Mouse (Mus musculus): ENCODE results near the gene Krt35. TPM values are rescaled to one million over a fixed set of nuclear protein-coding genes. Genes with fewer than 3 reads are reported as not detected.

Gene Krt35
- total RNA-seq (2014; rRNA removed) (not detected in 2 replicates), polyA plus RNA-seq (2012; rRNA removed) (not detected in 2 replicates)

GRCm38 (mm10) chr11:100096141-100096540 is at the start of gene Krt35:
Gene Krt35, minus strand, starts transcription at chr11:100096241.
- no peak for DNase-seq (ENCODE audit: extremely low read depth, low read depth, low spot score)
- no peak within 1 kb of the TSS for H3K4me3 ChIP-seq (ENCODE audit: insufficient read depth, low read depth, low read length)
- no peak within 1 kb of the TSS for H3K27ac ChIP-seq (replicated peaks; ENCODE audit: insufficient read depth, low read depth, low read length)
- no peak within 1 kb of the TSS for H3K9ac ChIP-seq (ENCODE audit: low read depth, low read length)
- no peaks in the 10 kb centered on the region for H3K4me1 ChIP-seq (ENCODE audit: control insufficient read depth, insufficient read depth, low read length)
- 89% methylated on average over 9 of the region's 9 CpGs for WGBS
- no peaks in the 10 kb centered on the region for H3K36me3 ChIP-seq (ENCODE audit: control insufficient read depth, insufficient read depth, low read length)
- no peaks in the 10 kb centered on the region for H3K27me3 ChIP-seq (ENCODE audit: control insufficient read depth, insufficient read depth, low read length)
- H3K79me2 ChIP-seq (ENCODE audit: control insufficient read depth, insufficient read depth, low read length), result no peaks in the 10 kb centered on the region
- TF ChIP-seq POLR2A (IDR thresholded peaks at IDR 0.05; ENCODE audit: extremely low read depth, insufficient read depth, low read length) (no peak), CTCF (IDR thresholded peaks at IDR 0.05; ENCODE audit: low read depth, low read length) (no peak)

- no peaks in the 10 kb centered on the region for H3K36me3 ChIP-seq (ENCODE audit: control insufficient read depth, insufficient read depth, low read length)
- no peak for DNase-seq (ENCODE audit: extremely low read depth, low read depth, low spot score)
- TF ChIP-seq POLR2A (IDR thresholded peaks at IDR 0.05; ENCODE audit: extremely low read depth, insufficient read depth, low read length) (no peak), CTCF (IDR thresholded peaks at IDR 0.05; ENCODE audit: low read depth, low read length) (no peak)
- peaks cover 8% of the 10 kb centered on the region for H3K27me3 ChIP-seq (ENCODE audit: control insufficient read depth, insufficient read depth, low read length)
- H3K79me2 ChIP-seq (ENCODE audit: control insufficient read depth, insufficient read depth, low read length), result no peaks in the 10 kb centered on the region
- no peaks in the 10 kb centered on the region for H3K4me1 ChIP-seq (ENCODE audit: control insufficient read depth, insufficient read depth, low read length)
- 4% methylated on average over 20 of the region's 20 CpGs for WGBS
- no peak overlapping the region; the same call in 1 of the 2 replicates for H3K27ac ChIP-seq (replicated peaks; ENCODE audit: insufficient read depth, low read depth, low read length)
- peak overlapping the region; percentile 51; the same call in 1 of the 2 replicates for H3K4me3 ChIP-seq (ENCODE audit: insufficient read depth, low read depth, low read length)
- no peak overlapping the region for H3K9ac ChIP-seq (ENCODE audit: low read depth, low read length)
Measured at GRCm38 (mm10) chr11:100145104-100145503, 49.1 kb upstream of the Krt35 start.

GRCm38 (mm10) chr11:100140966-100141365 is 44.9 kb upstream of the Krt35 start:
- Histone ChIP-seq H3K36me3 (ENCODE audit: control insufficient read depth, insufficient read depth, low read length) (no peaks in the 10 kb centered on the region), H3K27ac (replicated peaks; ENCODE audit: insufficient read depth, low read depth, low read length) (no peak overlapping the region), H3K9ac (ENCODE audit: low read depth, low read length) (no peak overlapping the region), H3K79me2 (ENCODE audit: control insufficient read depth, insufficient read depth, low read length) (no peaks in the 10 kb centered on the region), H3K27me3 (ENCODE audit: control insufficient read depth, insufficient read depth, low read length) (peaks cover 8% of the 10 kb centered on the region), H3K4me3 (ENCODE audit: insufficient read depth, low read depth, low read length) (no peak overlapping the region), H3K4me1 (ENCODE audit: control insufficient read depth, insufficient read depth, low read length) (no peaks in the 10 kb centered on the region)
- WGBS, result 83% methylated on average over 21 of the region's 21 CpGs
- TF ChIP-seq CTCF (IDR thresholded peaks at IDR 0.05; ENCODE audit: low read depth, low read length) (no peak), POLR2A (IDR thresholded peaks at IDR 0.05; ENCODE audit: extremely low read depth, insufficient read depth, low read length) (no peak)
- DNase-seq (ENCODE audit: extremely low read depth, low read depth, low spot score), result no peak

- H3K4me3 ChIP-seq (ENCODE audit: insufficient read depth, low read depth, low read length), result no peak overlapping the region
- WGBS, result 82% methylated on average over 2 of the region's 2 CpGs
- no peaks in the 10 kb centered on the region for H3K36me3 ChIP-seq (ENCODE audit: control insufficient read depth, insufficient read depth, low read length)
- H3K4me1 ChIP-seq (ENCODE audit: control insufficient read depth, insufficient read depth, low read length), result no peaks in the 10 kb centered on the region
- no peak overlapping the region for H3K27ac ChIP-seq (replicated peaks; ENCODE audit: insufficient read depth, low read depth, low read length)
- DNase-seq (ENCODE audit: extremely low read depth, low read depth, low spot score), result no peak
- TF ChIP-seq CTCF (IDR thresholded peaks at IDR 0.05; ENCODE audit: low read depth, low read length) (no peak), POLR2A (IDR thresholded peaks at IDR 0.05; ENCODE audit: extremely low read depth, insufficient read depth, low read length) (no peak)
- no peaks in the 10 kb centered on the region for H3K79me2 ChIP-seq (ENCODE audit: control insufficient read depth, insufficient read depth, low read length)
- H3K9ac ChIP-seq (ENCODE audit: low read depth, low read length), result no peak overlapping the region
- H3K27me3 ChIP-seq (ENCODE audit: control insufficient read depth, insufficient read depth, low read length), result no peaks in the 10 kb centered on the region; the same call in 1 of the 2 replicates
Measured at GRCm38 (mm10) chr11:100139391-100139790, 43.4 kb upstream of the Krt35 start.

GRCm38 (mm10) chr11:100138809-100139208 is 42.8 kb upstream of the Krt35 start:
- no peak overlapping the region for H3K9ac ChIP-seq (ENCODE audit: low read depth, low read length)
- H3K4me1 ChIP-seq (ENCODE audit: control insufficient read depth, insufficient read depth, low read length), result no peaks in the 10 kb centered on the region
- H3K36me3 ChIP-seq (ENCODE audit: control insufficient read depth, insufficient read depth, low read length), result no peaks in the 10 kb centered on the region
- H3K27ac ChIP-seq (replicated peaks; ENCODE audit: insufficient read depth, low read depth, low read length), result no peak overlapping the region
- no peak for TF ChIP-seq CTCF (IDR thresholded peaks at IDR 0.05; ENCODE audit: low read depth, low read length)
- TF ChIP-seq POLR2A (IDR thresholded peaks at IDR 0.05; ENCODE audit: extremely low read depth, insufficient read depth, low read length), result no peak
- no peaks in the 10 kb centered on the region for H3K79me2 ChIP-seq (ENCODE audit: control insufficient read depth, insufficient read depth, low read length)
- no peaks in the 10 kb centered on the region; the same call in 1 of the 2 replicates for H3K27me3 ChIP-seq (ENCODE audit: control insufficient read depth, insufficient read depth, low read length)
- WGBS, result 81% methylated on average over 7 of the region's 7 CpGs
- DNase-seq (ENCODE audit: extremely low read depth, low read depth, low spot score), result no peak
- H3K4me3 ChIP-seq (ENCODE audit: insufficient read depth, low read depth, low read length), result no peak overlapping the region

- H3K4me3 ChIP-seq (ENCODE audit: insufficient read depth, low read depth, low read length), result no peak overlapping the region
- no peaks in the 10 kb centered on the region for H3K36me3 ChIP-seq (ENCODE audit: control insufficient read depth, insufficient read depth, low read length)
- DNase-seq (ENCODE audit: extremely low read depth, low read depth, low spot score), result no peak
- 49% methylated on average over 5 of the region's 5 CpGs for whole genome bisulfite sequencing
- no peaks in the 10 kb centered on the region for H3K4me1 ChIP-seq (ENCODE audit: control insufficient read depth, insufficient read depth, low read length)
- no peaks in the 10 kb centered on the region; the same call in 1 of the 2 replicates for H3K27me3 ChIP-seq (ENCODE audit: control insufficient read depth, insufficient read depth, low read length)
- H3K27ac ChIP-seq (replicated peaks; ENCODE audit: insufficient read depth, low read depth, low read length), result no peak overlapping the region
- TF ChIP-seq CTCF (IDR thresholded peaks at IDR 0.05; ENCODE audit: low read depth, low read length) (no peak), POLR2A (IDR thresholded peaks at IDR 0.05; ENCODE audit: extremely low read depth, insufficient read depth, low read length) (no peak)
- no peaks in the 10 kb centered on the region for H3K79me2 ChIP-seq (ENCODE audit: control insufficient read depth, insufficient read depth, low read length)
- H3K9ac ChIP-seq (ENCODE audit: low read depth, low read length), result no peak overlapping the region
Measured at GRCm38 (mm10) chr11:100137693-100138092, 41.7 kb upstream of the Krt35 start.
